Mouse (Mus musculus) neural tube, embryonic 13.5 days (tissue): ENCODE measurements around the gene Pdilt. TPM values are rescaled to one million over a fixed set of nuclear protein-coding genes. Genes with fewer than 3 reads are reported as not detected.
"Not testable (repeated sequence)": the region's sequence is repeated elsewhere in the genome, so short reads cannot be mapped to it uniquely, and the experiment has no call there.

Experiments
- ATAC-seq: fragments of 200-750 bp; cut with Nextera tagmentation; 2 replicates; pipeline ENCODE4 v1.8.0; 2017; ENCODE audit warnings: low read depth, mild to moderate bottlenecking, moderate TSS enrichment, moderate library complexity
- H3K27ac ChIP-seq: fragments of 300-500 bp; sonication (generic); replicated peaks from 2 replicates; pipeline ENCODE4 v1.5.1; 2015; ENCODE audit warnings: moderate library complexity, mild to moderate bottlenecking, inconsistent platforms
- H3K27me3 ChIP-seq: fragments of 300-500 bp; sonication (generic); 2 replicates; pipeline ENCODE4 v1.6.1; 2015; ENCODE audit warnings: mild to moderate bottlenecking, inconsistent platforms
- H3K36me3 ChIP-seq: fragments of 300-500 bp; sonication (generic); 2 replicates; pipeline ENCODE4 v1.6.1; 2015; ENCODE audit warnings: mild to moderate bottlenecking, inconsistent platforms
- H3K4me1 ChIP-seq: fragments of 300-500 bp; sonication (generic); replicated peaks from 2 replicates; pipeline ENCODE4 v1.6.1; 2015; ENCODE audit warnings: inconsistent platforms
- H3K4me2 ChIP-seq: fragments of 300-500 bp; sonication (generic); 2 replicates; pipeline ENCODE4 v1.6.1; 2015; ENCODE audit warnings: inconsistent platforms, mild to moderate bottlenecking, moderate library complexity
- H3K4me3 ChIP-seq: fragments of 300-500 bp; sonication (generic); 2 replicates; pipeline ENCODE4 v1.5.1; 2015; ENCODE audit warnings: mild to moderate bottlenecking, inconsistent platforms
- H3K9ac ChIP-seq: fragments of 300-500 bp; sonication (generic); 2 replicates; pipeline ENCODE4 v1.6.1; 2015; ENCODE audit warnings: moderate library complexity, mild to moderate bottlenecking, inconsistent platforms
- H3K9me3 ChIP-seq: fragments of 300-500 bp; sonication (generic); 2 replicates; pipeline ENCODE4 v1.6.1; 2016; ENCODE audit warnings: inconsistent platforms
- WGBS: fragments of 180-500 bp; shearing (Covaris S2); methylation state at CpG from one replicate; pipeline ENCODE4 v1.1.7; 2015; 5-methylcytosine and 5-hydroxymethylcytosine counted together
- polyA plus RNA-seq: library from polyadenylated mRNA; unstranded; fragments of >200 nt; fragmentation: Nextera tagmentation; extraction: Ambion mirVana; gene quantifications from 2 replicates; pipeline ENCODE4 v1.2.1, GENCODE M21; 2015

Pdilt gene
- polyA plus RNA-seq, result 0.36 and 0.49 TPM in 2 replicates

- H3K9me3 ChIP-seq, result no peaks in the 10 kb centered on the region
- H3K4me3 ChIP-seq, result no peak within 1 kb of the TSS
- 77% methylated on average over 4 of the region's 4 CpGs for WGBS
- H3K9ac ChIP-seq, result no peak within 1 kb of the TSS
- ATAC-seq, result no peak
- H3K4me2 ChIP-seq, result no peak within 1 kb of the TSS
- H3K4me1 ChIP-seq, result peaks cover 8% of the 10 kb centered on the region; the same call in 1 of the 2 replicates
- H3K27me3 ChIP-seq, result no peaks in the 10 kb centered on the region
- no peak within 1 kb of the TSS for H3K27ac ChIP-seq
- no peaks in the 10 kb centered on the region for H3K36me3 ChIP-seq
Observed at GRCm38 (mm10) chr7:119523389-119523788, at the start of gene Pdilt. TSS of gene Pdilt (minus strand) at chr7:119523489.

DNA sequence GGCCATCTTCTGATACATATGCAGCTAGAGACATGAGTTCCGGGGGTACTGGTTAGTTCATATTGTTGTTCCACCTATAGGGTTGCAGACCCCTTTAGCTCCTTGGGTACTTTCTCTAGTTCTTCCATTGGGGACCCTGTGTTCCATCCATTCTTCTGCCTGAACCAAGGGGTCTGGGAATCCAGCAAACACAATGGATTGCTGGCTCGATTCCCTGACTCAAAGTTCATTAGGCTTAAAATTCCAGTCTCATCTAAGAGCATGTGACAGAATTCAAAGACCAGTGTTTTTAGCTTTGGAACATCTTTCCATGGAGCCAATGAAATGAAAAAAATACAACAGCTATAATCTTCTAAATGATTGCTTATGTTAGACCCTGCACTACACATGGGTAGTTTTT, 39.2 kb upstream of the Pdilt start:
- 92% methylated on average over 2 of the region's 2 CpGs for WGBS
- H3K9me3 ChIP-seq, result not testable (repeated sequence)

DNA sequence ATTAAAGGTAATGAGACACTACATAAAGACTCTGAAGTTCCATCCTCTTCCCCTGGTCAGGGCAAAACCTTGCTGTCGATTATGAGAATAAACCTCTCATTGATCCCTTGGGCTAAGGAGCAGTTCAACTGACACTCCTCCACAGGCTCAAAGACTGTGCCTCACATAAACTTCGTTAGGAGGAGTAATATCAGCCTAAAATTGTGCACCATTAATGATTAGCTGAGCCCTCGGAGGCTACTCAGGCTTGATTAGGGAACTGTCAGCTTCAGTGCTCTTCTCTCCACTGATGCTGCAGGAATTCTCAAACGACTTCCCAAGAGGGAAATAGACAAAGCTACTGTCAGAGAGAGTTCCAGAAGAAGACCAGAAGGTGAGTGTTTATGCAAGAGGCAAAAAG, 38.2 kb upstream of the Pdilt start:
- H3K9ac ChIP-seq, result no peak overlapping the region

More for the DNA sequence above, 39.2 kb upstream of the Pdilt start:
- not testable (repeated sequence) for H3K4me1 ChIP-seq, H3K4me3 ChIP-seq, H3K4me2 ChIP-seq, H3K9ac ChIP-seq, ATAC-seq, H3K36me3 ChIP-seq, H3K27me3 ChIP-seq, H3K27ac ChIP-seq

DNA sequence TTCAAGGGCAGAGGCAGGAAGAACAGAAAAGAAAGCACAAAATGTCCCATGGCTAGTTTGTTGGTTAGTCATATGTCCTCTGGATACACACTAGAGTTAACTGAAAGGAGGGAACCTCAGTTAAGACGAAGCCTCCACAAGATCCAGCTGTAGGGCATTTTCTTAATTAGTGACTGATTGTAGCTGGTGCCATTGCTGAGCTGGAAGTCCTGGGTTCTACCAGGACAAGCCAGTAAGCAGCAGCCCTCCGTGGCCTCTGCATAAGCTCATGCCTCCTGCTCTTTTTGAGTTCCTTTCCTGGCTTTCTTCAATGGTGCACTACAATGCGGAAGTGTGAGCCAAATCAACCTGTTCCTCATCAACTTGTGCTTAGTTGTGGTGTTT, 37.2 kb upstream of the Pdilt start:
- no peaks in the 10 kb centered on the region for H3K9me3 ChIP-seq
- no peak overlapping the region for H3K4me3 ChIP-seq
- no peak overlapping the region for H3K4me2 ChIP-seq
- no peaks in the 10 kb centered on the region for H3K4me1 ChIP-seq
- no peak overlapping the region for H3K27ac ChIP-seq
- 85% methylated on average over 3 of the region's 3 CpGs for WGBS
- no peak for ATAC-seq
- H3K9ac ChIP-seq, result no peak overlapping the region
- H3K27me3 ChIP-seq, result no peaks in the 10 kb centered on the region
- H3K36me3 ChIP-seq, result no peaks in the 10 kb centered on the region

More for the DNA sequence above, 38.2 kb upstream of the Pdilt start:
- H3K4me3 ChIP-seq, result no peak overlapping the region
- no peak for ATAC-seq
- H3K27me3 ChIP-seq, result no peaks in the 10 kb centered on the region
- 57% methylated on average over 4 of the region's 4 CpGs for WGBS
- no peaks in the 10 kb centered on the region for H3K36me3 ChIP-seq
- no peak overlapping the region for H3K27ac ChIP-seq
- H3K4me2 ChIP-seq, result no peak overlapping the region
- H3K9me3 ChIP-seq, result no peaks in the 10 kb centered on the region
- H3K4me1 ChIP-seq, result no peaks in the 10 kb centered on the region

DNA sequence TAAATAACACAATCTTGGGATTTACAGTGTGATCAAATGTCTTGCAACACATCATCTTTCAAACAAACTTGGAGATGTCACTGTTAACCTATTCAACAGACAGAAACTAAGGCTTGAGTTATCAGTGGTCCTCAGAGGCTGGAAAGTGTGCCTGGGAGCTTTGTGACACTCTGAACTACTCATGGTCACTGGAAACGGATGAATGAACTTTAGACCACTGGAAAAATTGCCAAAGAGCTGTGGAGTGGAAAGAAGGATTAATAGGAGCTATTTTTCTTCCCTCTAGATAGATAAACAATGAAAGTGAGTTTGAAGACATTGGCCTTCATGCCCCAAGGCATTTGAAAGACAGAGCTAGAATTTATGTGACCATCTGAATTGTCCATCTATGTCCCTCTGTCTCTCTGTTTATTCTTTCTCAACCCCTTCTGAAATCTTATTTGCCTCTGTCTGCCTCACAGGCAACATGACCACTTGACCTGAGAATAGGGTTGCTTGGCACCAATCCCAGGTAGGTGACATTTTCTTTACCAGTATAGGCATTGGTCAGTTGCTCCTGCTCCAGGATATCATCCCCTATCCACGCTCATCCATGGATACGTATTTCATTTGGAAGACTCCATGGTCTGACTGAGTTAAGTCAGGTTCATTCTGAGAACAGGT, 36.6 kb upstream of the Pdilt start:
- no peak for ATAC-seq
- Histone ChIP-seq H3K9me3 (no peaks in the 10 kb centered on the region), H3K4me2 (no peak overlapping the region), H3K4me1 (no peaks in the 10 kb centered on the region), H3K36me3 (no peaks in the 10 kb centered on the region), H3K9ac (no peak overlapping the region), H3K27ac (no peak overlapping the region), H3K27me3 (no peaks in the 10 kb centered on the region), H3K4me3 (no peak overlapping the region)
- WGBS, result 73% methylated on average over 3 of the region's 3 CpGs

DNA sequence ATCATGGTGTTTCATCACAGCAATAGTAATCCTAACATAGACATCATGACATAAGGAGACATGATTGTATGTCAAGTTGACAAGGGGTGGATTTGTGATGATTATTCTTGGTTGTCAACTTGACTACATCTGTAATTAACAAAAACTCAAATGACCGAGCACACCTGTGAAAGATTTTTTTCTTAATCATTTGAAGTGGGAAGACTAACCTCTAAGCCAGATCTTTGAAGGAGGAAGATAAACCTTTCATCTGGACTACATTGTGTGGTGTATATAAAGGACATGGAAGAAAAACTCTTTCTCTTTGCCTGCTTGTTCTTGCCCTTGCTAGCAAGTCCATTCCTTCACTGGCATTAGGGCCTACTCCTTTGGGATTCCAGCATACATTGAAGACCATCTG, 30.8 kb upstream of the Pdilt start, which contains the start of gene Acsm2:
Gene Acsm2, plus strand, starts transcription at position 301 of the 400 bp plus-strand sequence.
- WGBS, result 89% methylated on average over 1 of the region's 1 CpGs

GRCm38 (mm10) chr7:119550471-119551222, 27.4 kb upstream of the Pdilt start:
- no peaks in the 10 kb centered on the region for H3K4me1 ChIP-seq
- ATAC-seq, result no peak
- H3K4me3 ChIP-seq, result no peak overlapping the region
- no peak overlapping the region for H3K9ac ChIP-seq
- H3K27ac ChIP-seq, result no peak overlapping the region
- no peaks in the 10 kb centered on the region for H3K36me3 ChIP-seq
- no peak overlapping the region for H3K4me2 ChIP-seq
- H3K9me3 ChIP-seq, result no peaks in the 10 kb centered on the region
- WGBS, result 88% methylated on average over 3 of the region's 3 CpGs
- H3K27me3 ChIP-seq, result no peaks in the 10 kb centered on the region

More for the DNA sequence above, 30.8 kb upstream of the Pdilt start, which contains the start of gene Acsm2:
- Histone ChIP-seq H3K27ac (no peak within 1 kb of the TSS), H3K27me3 (no peaks in the 10 kb centered on the region), H3K4me2 (no peak within 1 kb of the TSS), H3K4me1 (no peaks in the 10 kb centered on the region), H3K9ac (no peak within 1 kb of the TSS), H3K4me3 (no peak within 1 kb of the TSS), H3K36me3 (no peaks in the 10 kb centered on the region), H3K9me3 (no peaks in the 10 kb centered on the region)
- ATAC-seq, result no peak

- no peak overlapping the region for H3K27ac ChIP-seq
- H3K4me3 ChIP-seq, result no peak overlapping the region
- H3K9ac ChIP-seq, result no peak overlapping the region
- no peaks in the 10 kb centered on the region for H3K4me1 ChIP-seq
- ATAC-seq, result no peak
- no peak overlapping the region for H3K4me2 ChIP-seq
- H3K9me3 ChIP-seq, result no peaks in the 10 kb centered on the region
- H3K36me3 ChIP-seq, result no peaks in the 10 kb centered on the region
- H3K27me3 ChIP-seq, result no peaks in the 10 kb centered on the region
Observed at GRCm38 (mm10) chr7:119545572-119545971, 22.3 kb upstream of the Pdilt start.

GRCm38 (mm10) chr7:119542445-119542844, 19.2 kb upstream of the Pdilt start:
- Histone ChIP-seq H3K27me3 (no peaks in the 10 kb centered on the region), H3K9me3 (no peaks in the 10 kb centered on the region), H3K4me2 (no peak overlapping the region), H3K9ac (no peak overlapping the region), H3K27ac (no peak overlapping the region), H3K4me3 (no peak overlapping the region), H3K4me1 (no peaks in the 10 kb centered on the region), H3K36me3 (no peaks in the 10 kb centered on the region)
- WGBS, result 86% methylated on average over 2 of the region's 2 CpGs
- ATAC-seq, result no peak

GRCm38 (mm10) chr7:119534389-119534788, 11.1 kb upstream of the Pdilt start:
- 78% methylated on average over 2 of the region's 2 CpGs for WGBS
- no peaks in the 10 kb centered on the region for H3K4me1 ChIP-seq
- H3K9me3 ChIP-seq, result no peaks in the 10 kb centered on the region

GRCm38 (mm10) chr7:119532924-119533323, 9.6 kb upstream of the Pdilt start:
- H3K27me3 ChIP-seq, result no peaks in the 10 kb centered on the region
- H3K4me3 ChIP-seq, result no peak overlapping the region

More at GRCm38 (mm10) chr7:119534389-119534788, 11.1 kb upstream of the Pdilt start:
- ATAC-seq, result no peak
- Histone ChIP-seq H3K4me3 (no peak overlapping the region), H3K27me3 (no peaks in the 10 kb centered on the region), H3K27ac (no peak overlapping the region), H3K4me2 (no peak overlapping the region), H3K36me3 (no peaks in the 10 kb centered on the region), H3K9ac (no peak overlapping the region)

GRCm38 (mm10) chr7:119528617-119529016, 5.3 kb upstream of the Pdilt start:
- no peaks in the 10 kb centered on the region for H3K36me3 ChIP-seq
- no peak for ATAC-seq

More at GRCm38 (mm10) chr7:119532924-119533323, 9.6 kb upstream of the Pdilt start:
- no peaks in the 10 kb centered on the region for H3K4me1 ChIP-seq
- H3K4me2 ChIP-seq, result no peak overlapping the region
- WGBS, result 60% methylated on average over 1 of the region's 1 CpGs
- ATAC-seq, result no peak
- H3K9me3 ChIP-seq, result no peaks in the 10 kb centered on the region
- H3K36me3 ChIP-seq, result no peaks in the 10 kb centered on the region
- no peak overlapping the region for H3K27ac ChIP-seq
- H3K9ac ChIP-seq, result no peak overlapping the region

More at GRCm38 (mm10) chr7:119528617-119529016, 5.3 kb upstream of the Pdilt start:
- Histone ChIP-seq H3K27ac (no peak overlapping the region), H3K9ac (no peak overlapping the region), H3K9me3 (no peaks in the 10 kb centered on the region), H3K27me3 (no peaks in the 10 kb centered on the region), H3K4me3 (no peak overlapping the region), H3K4me1 (peaks cover 8% of the 10 kb centered on the region; the same call in 1 of the 2 replicates), H3K4me2 (no peak overlapping the region)
- 80% methylated on average over 7 of the region's 7 CpGs for WGBS
